Mouse (Mus musculus): Measurements from ENCODE around the gene Spry1. TPM values are rescaled to one million over a fixed set of nuclear protein-coding genes. Genes with fewer than 3 reads are reported as not detected.

The Spry1 gene
- polyA plus RNA-seq, 1 experiment, result 0.06 TPM

DNA sequence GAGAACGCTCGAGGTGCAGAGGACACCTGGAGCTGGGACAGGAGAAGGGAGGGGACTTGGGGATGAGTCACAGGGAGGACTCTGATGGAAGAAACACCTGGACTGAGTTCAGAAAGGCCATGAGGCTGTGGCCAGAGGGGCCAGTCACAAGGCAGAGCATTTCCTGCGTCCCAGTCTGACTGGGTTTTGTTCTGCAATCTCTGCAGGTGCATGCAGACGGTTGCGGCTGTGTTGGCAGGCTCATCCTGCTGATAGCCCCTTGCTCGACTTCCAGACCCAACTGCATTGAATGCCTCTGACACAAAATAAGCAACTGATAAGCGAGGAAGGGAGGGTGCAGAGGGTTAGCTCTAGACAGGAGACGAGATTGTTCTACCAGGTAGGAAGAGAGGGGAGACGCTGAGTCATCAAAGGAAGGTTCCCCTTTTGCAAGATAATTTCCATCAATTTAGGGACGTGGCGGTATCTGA, 35.3 kb downstream of the Spry1 start:
- Histone ChIP-seq H3K4me3 (replicated peaks) (no peak overlapping the region), H3K27me3 (ENCODE audit: control insufficient read depth) (peaks cover 34% of the 10 kb centered on the region), H3K9me3 (ENCODE audit: control insufficient read depth, low read length) (no peaks in the 10 kb centered on the region)

DNA sequence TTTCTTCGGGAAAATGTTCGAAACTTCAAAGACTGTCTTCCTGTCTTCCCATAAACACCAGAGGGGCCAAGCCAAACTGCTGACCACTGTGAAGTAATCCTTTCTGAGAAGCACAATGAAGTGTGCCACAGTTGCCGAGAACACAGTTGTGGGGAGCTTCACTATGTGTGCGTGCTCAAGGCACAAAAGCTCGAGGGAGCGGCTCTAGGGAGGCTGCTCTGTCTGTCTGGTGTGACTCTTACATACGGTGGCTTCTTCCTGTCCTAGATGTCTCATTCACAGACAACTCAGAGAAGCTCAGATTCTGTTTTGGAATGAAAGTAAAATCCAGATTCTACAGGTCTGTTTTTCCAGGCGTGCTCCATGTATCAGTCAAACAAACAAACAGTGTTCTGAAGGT, 36.5 kb downstream of the Spry1 start:
- Histone ChIP-seq H3K27me3 (ENCODE audit: control insufficient read depth) (peaks cover 32% of the 10 kb centered on the region), H3K9me3 (ENCODE audit: control insufficient read depth, low read length) (no peaks in the 10 kb centered on the region), H3K4me3 (replicated peaks) (no peak overlapping the region), H3K36me3 (ENCODE audit: control insufficient read depth) (no peaks in the 10 kb centered on the region), H3K4me1 (ENCODE audit: control insufficient read depth) (no peaks in the 10 kb centered on the region; the same call in 1 of the 2 replicates)
- no peak for TF ChIP-seq TAL1 (IDR thresholded peaks at IDR 0.05; ENCODE audit: low read length)
- no peak for TF ChIP-seq GATA1 (IDR thresholded peaks at IDR 0.05; ENCODE audit: low read length)

More for the DNA sequence above, 35.3 kb downstream of the Spry1 start:
- TF ChIP-seq TAL1 (IDR thresholded peaks at IDR 0.05; ENCODE audit: low read length), result no peak
- TF ChIP-seq GATA1 (IDR thresholded peaks at IDR 0.05; ENCODE audit: low read length), result no peak
- no peaks in the 10 kb centered on the region; the same call in 1 of the 2 replicates for H3K4me1 ChIP-seq (ENCODE audit: control insufficient read depth)
- H3K36me3 ChIP-seq (ENCODE audit: control insufficient read depth), result no peaks in the 10 kb centered on the region

DNA sequence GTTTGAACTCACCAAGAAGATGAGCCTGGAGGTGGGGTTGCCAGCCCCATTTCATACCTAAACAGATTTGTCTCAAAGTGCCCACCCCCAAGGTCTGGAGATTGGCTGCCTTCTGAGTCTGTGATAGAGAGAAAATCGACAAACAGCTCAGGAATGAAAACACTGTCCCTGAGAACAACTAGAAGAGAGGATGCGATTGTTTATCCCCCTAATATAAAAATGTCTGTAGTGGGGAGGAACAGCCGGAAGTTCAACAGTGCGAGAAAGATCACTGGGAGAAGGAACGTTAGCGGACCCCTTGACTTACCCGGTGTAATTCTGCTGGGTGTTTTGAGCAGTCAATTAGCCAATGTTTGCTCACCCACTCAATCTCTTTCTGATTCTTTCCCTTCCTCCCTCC, 46.5 kb downstream of the Spry1 start:
- Histone ChIP-seq H3K27me3 (ENCODE audit: control insufficient read depth) (peaks cover 49% of the 10 kb centered on the region), H3K4me1 (ENCODE audit: control insufficient read depth) (peaks cover 3% of the 10 kb centered on the region; the same call in 1 of the 2 replicates)

DNA sequence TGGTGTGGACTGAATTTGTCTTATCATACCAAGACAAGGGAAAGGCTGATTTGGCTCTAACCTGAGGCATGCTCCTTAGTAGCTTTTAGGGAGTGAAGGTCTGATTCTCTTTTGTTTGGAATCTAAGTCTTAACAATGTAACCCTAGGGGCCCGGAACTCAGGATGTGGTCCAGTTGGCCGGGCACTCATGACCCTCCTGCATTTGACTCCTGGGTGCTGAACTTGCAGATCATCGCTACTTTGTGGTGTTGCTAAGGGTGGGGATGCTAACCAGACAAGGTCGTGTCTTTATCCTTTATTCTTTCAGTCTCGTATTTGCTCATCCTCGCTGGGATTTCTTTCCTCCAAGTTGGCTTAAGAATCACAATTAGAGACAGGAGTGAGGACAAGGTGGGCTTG, 47.0 kb downstream of the Spry1 start:
- peaks cover 49% of the 10 kb centered on the region for H3K27me3 ChIP-seq (ENCODE audit: control insufficient read depth)
- TF ChIP-seq TAL1 (IDR thresholded peaks at IDR 0.05; ENCODE audit: low read length) (no peak), GATA1 (IDR thresholded peaks at IDR 0.05; ENCODE audit: low read length) (no peak)
- H3K4me1 ChIP-seq (ENCODE audit: control insufficient read depth), result peaks cover 3% of the 10 kb centered on the region; the same call in 1 of the 2 replicates
- no peak overlapping the region for H3K4me3 ChIP-seq (replicated peaks)
- H3K9me3 ChIP-seq (ENCODE audit: control insufficient read depth, low read length), result no peaks in the 10 kb centered on the region
- no peaks in the 10 kb centered on the region for H3K36me3 ChIP-seq (ENCODE audit: control insufficient read depth)

More for the DNA sequence above, 46.5 kb downstream of the Spry1 start:
- Histone ChIP-seq H3K4me3 (replicated peaks) (no peak overlapping the region), H3K9me3 (ENCODE audit: control insufficient read depth, low read length) (no peaks in the 10 kb centered on the region), H3K36me3 (ENCODE audit: control insufficient read depth) (no peaks in the 10 kb centered on the region)
- TF ChIP-seq GATA1 (IDR thresholded peaks at IDR 0.05; ENCODE audit: low read length) (no peak), TAL1 (IDR thresholded peaks at IDR 0.05; ENCODE audit: low read length) (no peak)

DNA sequence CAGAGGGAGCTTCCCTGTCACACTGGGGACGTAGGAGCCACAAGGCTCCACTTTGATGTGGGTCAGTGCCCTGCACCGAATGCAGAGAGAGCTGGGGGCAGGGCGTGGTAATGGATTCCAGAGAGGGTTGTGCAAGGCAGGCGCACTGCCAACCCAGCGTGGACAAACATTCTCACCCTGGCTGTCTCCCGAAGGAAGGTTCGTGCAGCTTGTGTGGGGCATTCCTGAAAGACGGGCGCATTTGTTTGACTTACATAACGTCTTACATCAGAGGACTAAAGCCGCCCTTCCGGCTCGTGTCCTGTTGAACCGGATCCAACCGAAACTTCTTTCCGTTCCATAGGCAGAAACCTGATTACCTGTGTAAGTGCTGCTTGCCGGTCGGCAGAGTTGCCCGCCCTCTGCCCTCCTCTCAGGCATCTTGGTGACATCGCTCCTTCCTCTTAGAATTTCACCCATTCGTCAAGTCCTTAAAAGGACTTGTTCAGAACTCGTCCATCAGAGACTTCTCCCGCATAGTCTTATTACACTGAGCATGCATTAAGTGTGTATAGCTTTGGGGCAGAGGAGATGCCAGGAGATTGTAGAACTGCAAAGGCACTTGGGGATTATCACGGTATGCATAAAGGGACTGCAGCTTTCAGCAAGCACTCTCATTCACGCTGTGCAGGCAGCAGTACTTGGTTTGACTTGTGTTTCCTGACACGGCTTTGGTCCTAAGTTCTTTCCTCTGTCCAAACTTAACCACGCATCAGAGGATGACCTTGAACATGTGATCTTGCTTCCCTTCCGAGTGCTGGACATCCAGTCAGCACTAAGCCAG, 47.6 kb downstream of the Spry1 start:
- H3K27me3 ChIP-seq (ENCODE audit: control insufficient read depth), result peaks cover 49% of the 10 kb centered on the region
- no peaks in the 10 kb centered on the region for H3K36me3 ChIP-seq (ENCODE audit: control insufficient read depth)
- H3K4me3 ChIP-seq (replicated peaks), result no peak overlapping the region
- peaks cover 3% of the 10 kb centered on the region; the same call in 1 of the 2 replicates for H3K4me1 ChIP-seq (ENCODE audit: control insufficient read depth)
- no peak for TF ChIP-seq TAL1 (IDR thresholded peaks at IDR 0.05; ENCODE audit: low read length)
- no peak for TF ChIP-seq GATA1 (IDR thresholded peaks at IDR 0.05; ENCODE audit: low read length)
- no peaks in the 10 kb centered on the region for H3K9me3 ChIP-seq (ENCODE audit: control insufficient read depth, low read length)

DNA sequence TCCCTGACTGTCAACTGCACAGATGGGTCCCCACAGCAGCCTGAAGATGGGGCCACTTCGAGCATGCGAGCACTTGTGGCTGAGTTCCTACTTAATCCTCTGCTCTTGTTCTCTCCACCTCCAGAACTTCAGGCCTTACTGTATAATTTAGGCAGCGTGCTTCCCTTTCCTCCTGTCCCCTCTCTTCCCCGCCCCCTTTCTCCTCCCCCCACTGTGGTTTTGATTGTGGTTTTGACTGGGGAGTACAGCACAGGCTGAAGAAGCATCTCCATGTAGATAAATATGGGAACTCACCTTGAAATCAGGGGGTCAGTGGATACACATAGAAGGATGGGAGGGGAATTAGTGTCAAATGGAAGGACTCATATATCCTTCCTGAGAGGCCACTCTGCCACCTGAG, 53.2 kb downstream of the Spry1 start:
- no peaks in the 10 kb centered on the region for H3K36me3 ChIP-seq (ENCODE audit: control insufficient read depth)
- no peak for TF ChIP-seq GATA1 (IDR thresholded peaks at IDR 0.05; ENCODE audit: low read length)
- TF ChIP-seq TAL1 (IDR thresholded peaks at IDR 0.05; ENCODE audit: low read length), result no peak
- H3K4me1 ChIP-seq (ENCODE audit: control insufficient read depth), result no peaks in the 10 kb centered on the region
- H3K27me3 ChIP-seq (ENCODE audit: control insufficient read depth), result peaks cover 11% of the 10 kb centered on the region
- H3K9me3 ChIP-seq (ENCODE audit: control insufficient read depth, low read length), result no peaks in the 10 kb centered on the region
- no peak overlapping the region for H3K4me3 ChIP-seq (replicated peaks)

DNA sequence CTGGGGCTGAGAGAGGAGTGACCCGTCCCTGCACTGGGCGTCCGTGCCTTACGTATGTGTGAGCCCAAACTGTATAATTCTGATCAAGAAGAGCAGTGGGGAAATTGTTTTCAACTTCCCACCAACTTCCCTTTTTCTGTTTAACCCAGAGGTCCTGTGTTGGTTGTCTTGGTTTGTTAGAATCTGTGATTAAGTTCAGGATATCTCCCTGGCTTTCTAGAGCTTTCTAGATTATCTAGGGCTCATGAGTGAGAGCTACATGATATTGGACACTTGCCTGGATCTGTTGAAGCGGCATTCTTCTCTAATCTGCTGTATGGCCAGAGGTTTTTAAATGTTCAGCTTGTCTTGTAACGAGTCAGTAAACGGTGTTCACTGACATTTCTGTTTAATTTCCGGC, 53.8 kb downstream of the Spry1 start:
- Histone ChIP-seq H3K9me3 (ENCODE audit: control insufficient read depth, low read length) (no peaks in the 10 kb centered on the region), H3K36me3 (ENCODE audit: control insufficient read depth) (no peaks in the 10 kb centered on the region), H3K4me3 (replicated peaks) (no peak overlapping the region), H3K27me3 (ENCODE audit: control insufficient read depth) (peaks cover 5% of the 10 kb centered on the region), H3K4me1 (ENCODE audit: control insufficient read depth) (no peaks in the 10 kb centered on the region)
- TF ChIP-seq GATA1 (IDR thresholded peaks at IDR 0.05; ENCODE audit: low read length), result no peak
- no peak for TF ChIP-seq TAL1 (IDR thresholded peaks at IDR 0.05; ENCODE audit: low read length)

Other genes with a start within 250 kb of the Spry1 start
- gene Spata5, start 220.1 kb upstream of the Spry1 start, polyA plus RNA-seq (2012), result 0.21 and 0.30 TPM in 2 replicates
- 0.13 and 0.19 TPM in 2 replicates for gene Nudt6, start 219.7 kb upstream of the Spry1 start, polyA plus RNA-seq (2012)
- 0.02 TPM in 1 of 2 replicates, not detected in the other for gene Gm5148, start 84.5 kb downstream of the Spry1 start, polyA plus RNA-seq (2012)

Data from erythroblast, embryonic 14.5 days (primary cell).